Mouse (Mus musculus) CD8-positive naive resting alpha-beta T cell, adult 2 months (primary cell): ENCODE results near the gene Insrr.

Experiments used
- DNase-seq, 2 experiments: peaks; one replicate each; pipeline ENCODE4 v3.0.0; 2022; ENCODE audit warnings: low read depth in 2 of 2, low spot score in 2 of 2

The Insrr gene

DNA sequence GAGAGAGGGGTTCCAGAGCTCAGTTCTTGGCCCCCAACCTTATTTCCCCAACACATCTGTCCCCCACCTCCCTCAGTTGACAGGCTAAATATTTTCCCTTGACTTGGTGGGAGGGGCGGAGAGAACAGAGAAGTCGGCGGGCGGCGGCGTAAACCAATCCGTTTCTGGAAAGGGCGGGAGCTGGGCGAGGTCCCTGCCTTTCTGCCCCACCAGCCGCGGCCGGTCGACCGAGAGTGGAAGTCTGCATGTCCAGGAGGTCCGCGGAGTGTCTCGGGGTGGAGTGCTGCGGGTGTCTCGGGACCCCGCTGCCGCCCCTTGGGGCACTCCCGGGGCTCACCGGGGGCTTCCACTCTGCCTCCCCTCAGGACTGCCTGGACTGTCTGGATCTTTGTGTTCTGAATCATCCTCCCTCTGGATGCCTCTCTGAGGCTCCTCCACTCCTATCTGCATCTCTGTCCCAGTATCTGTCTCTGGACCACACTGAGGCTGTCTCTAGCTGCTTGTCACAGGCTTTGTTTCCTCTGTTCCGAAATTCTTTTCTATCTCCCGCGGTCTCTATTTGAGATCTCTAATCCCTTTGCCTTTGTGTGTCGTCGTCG lies at the start of gene Insrr:
Gene Insrr, plus strand, starts transcription at position 216 of the 599 bp plus-strand sequence.
- no peak for DNase-seq

DNA sequence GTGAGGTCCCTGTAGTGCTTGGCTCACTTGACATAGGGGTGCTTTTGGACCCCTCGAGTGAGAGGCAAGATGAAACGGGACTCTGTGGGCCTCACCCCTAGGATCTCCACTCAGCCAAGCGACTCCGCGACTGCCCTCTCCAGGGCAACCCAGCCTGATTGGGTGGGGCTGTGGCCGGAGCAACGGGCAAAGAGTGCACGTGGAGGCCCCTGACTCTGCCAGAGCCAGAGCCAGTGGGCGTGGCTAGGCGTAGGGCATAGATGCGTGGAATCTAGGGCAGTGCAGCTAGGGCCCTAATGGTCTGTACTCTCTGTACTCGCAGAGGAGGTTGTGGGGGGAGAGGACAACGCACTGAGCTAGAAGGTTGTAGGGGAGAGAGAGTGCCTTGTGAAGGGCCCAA lies 48.3 kb upstream of the Insrr start, which contains the start of gene Lrrc71:
Gene Lrrc71, minus strand, starts transcription at position 195 of the 400 bp plus-strand sequence.
- DNase-seq: no peak

DNA sequence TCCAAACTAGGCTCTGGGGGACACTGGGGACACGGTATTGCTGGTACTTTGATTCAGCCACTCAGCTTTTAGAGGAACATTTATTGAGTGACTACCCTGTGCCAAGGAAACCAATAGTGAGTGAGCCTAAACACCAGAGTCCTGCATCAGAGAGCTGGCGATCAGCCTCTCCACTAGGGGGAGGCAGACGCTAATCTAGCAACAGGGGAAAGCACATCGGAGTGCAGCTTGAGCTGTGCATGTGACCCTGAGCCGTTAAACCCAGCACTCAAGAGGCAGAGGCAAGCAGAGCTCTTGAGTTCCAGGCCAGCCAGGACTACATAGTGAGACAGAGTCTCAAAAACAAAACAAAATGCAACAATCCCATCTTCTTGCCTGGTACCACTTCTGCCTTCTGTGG lies 47.7 kb upstream of the Insrr start:
- DNase-seq: peak in 1 of 2 experiments; percentile 31

DNA sequence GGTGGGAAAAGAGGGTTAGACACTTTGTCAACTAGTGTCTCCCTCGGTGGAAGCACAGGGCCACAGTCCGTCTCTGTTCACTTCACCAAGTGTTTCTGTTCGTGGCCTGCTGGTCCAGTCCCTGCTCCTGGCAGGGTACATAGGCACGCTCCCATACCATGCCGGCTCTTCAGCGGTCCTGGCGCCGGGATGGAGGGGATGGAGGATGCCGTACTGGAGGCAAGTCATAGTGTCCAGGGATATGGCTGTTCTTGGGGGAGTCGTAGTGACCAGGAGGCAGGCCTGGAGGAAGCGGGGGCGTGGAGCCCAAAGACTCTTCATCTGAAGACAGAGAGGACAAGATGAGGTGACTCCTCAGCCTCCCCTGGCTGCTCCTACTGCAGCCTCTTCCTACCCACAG lies 46.8 kb upstream of the Insrr start:
- DNase-seq: no peak

DNA sequence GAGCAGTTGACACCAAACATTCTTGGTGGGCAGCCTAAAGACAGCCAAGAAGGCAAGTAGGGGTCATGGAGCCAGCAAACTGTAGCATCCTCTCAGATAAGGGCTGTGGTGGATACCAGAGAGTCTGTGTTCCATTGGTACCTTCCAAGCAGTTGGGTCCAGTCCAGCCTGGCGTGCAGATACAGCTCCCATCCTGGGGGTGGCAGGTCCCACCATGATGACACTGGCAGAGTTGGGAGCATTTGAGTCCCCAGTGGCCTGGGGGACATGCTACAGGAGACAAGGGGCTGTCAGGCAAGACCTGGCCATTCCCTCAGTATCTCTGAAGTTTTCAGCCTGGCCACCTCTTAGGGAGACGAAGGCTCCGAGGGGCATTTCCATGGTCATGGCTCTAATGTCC lies 44.2 kb upstream of the Insrr start:
- no peak for DNase-seq

DNA sequence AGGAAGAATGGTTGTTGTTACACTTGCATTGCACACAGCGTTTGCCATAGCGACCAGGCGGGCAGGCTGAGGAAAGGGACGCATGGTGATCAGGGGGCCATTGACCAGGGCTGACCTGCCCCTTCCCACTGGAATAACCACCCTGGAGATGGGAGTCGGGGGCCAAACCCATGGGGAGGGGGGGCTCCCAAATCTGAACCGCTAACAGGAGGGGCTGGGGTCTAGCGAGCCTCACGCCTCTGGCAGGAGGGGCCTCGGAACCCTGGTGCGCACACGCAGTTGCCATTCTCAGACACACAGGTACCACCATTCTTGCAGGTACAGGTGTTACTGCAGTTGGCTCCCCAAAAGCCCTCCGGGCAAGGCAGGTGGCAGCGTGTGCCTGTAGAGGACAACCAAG lies 42.9 kb upstream of the Insrr start:
- no peak for DNase-seq

DNA sequence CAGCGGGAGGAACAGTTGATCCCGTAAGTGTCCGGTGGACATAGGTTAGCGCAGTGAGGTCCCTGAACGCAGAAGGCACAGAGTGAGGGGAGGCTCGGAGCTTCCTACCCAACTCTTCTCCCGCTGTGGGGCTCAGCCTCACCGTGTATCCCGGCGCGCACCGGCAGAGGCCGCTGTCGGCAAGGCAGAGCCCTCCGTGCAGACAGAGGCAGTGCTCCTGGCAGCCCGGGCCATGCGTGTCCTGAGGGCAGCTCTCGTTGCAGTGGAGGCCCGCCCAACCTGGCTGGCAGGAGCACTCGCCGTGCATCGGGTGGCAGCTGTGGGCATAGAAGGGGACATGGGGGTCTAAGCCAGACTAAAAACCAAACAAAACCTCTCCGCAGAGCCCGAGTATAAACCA lies 40.8 kb upstream of the Insrr start:
- DNase-seq: peak; percentile 81 to 84

DNA sequence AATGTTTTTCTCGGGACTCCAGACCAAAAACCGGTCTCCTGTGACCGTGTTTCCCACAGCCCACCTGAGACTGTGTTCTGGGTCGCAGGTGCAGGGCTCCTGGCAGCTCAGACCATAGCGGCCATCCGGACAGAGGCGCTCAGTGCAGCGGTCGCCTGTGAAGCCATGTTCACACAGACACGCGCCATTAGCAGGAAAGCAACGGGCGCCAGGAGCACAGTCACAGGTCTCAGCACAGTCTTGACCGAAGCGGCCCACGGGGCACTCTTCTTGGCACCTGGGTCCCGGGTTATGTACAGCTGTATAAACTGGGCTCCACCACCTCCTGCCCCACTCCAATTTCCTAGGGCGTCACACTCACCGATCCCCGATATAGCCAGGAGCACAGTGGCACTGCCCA lies 40.3 kb upstream of the Insrr start:
- no peak for DNase-seq

DNA sequence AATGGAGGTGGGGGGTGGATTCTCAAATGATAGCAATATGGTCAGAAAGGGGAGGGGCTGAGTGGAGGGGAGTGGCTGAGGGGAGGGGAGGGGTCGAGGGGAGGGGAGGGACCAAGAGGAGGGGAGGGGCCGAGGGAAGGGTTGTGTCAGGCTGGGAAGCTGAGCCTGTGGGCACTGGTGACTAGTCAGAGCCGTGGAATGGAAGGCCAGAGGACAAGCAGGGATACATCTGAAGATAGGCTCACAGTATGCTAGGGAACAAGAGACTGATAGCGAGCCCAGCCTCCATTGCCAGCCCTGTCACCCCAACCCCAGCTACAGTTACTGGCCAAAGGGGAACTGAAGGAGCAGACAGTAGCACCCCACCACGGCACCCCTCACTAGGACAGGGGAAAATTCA lies 38.1 kb upstream of the Insrr start:
- DNase-seq: no peak

DNA sequence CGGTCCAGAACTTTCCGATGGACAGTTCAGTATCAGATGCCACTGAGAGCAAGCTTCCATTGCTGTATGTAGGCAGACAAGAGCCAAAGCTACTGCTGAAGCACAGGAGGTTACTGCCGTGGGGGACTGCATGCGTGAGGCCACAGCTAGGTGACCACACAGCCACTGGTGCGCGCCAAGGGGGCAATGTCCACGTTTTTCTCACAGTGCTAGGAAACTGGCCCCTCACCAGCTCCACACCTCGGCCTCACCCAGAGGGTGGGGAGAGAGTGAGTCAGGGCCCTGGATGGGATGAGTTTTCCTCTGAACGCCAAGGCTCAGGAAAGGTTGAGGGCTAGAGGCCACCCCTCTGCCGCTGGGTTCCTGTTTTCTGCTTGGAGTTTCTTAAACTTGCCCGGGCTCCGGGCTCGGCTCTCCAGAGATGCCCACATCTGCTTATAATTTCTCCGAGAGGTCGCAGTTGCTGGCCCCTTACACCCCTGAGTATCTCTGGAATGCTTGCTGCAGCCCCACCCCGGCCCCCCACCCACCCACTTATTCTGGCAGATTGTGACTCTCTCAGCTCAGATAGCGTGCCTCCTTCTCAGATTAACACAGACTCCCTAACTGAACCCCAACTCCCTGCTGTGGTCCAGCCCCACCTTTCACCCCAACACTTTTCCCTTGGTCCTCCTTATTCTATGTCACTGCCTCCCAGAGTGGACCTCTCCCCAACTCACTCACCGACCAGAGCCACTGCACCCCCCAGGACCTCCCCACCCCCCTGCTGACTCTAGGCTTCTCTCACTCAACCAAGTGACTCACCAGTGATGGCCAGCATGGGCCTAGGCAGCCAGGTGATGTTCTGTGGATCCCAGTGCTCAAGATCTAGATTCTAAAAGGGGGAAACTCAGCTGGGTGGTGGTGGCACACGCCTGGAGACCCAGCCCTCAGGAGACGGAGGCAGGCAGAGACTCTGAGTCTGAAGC lies 35.1 kb upstream of the Insrr start:
- no peak for DNase-seq

DNA sequence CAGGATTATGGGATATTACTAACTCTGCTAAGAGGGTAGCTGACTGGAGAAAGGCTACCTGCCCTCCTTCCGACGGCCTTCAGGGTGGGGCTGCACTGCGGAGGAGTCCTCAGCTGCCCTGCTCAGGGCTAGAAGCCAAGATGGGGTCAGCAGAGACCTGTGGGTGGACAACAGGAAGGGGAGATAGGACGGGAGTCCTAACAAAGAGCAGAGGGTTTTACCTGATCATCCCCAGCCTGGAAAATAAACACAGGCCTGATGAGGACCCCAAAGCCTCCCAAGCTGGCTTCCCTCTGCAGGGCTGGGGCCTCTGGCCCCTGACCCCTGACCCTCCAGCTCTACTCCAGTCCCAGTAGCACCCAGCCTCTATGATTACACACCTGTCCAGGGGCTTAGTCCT lies 33.5 kb upstream of the Insrr start:
- DNase-seq: no peak

DNA sequence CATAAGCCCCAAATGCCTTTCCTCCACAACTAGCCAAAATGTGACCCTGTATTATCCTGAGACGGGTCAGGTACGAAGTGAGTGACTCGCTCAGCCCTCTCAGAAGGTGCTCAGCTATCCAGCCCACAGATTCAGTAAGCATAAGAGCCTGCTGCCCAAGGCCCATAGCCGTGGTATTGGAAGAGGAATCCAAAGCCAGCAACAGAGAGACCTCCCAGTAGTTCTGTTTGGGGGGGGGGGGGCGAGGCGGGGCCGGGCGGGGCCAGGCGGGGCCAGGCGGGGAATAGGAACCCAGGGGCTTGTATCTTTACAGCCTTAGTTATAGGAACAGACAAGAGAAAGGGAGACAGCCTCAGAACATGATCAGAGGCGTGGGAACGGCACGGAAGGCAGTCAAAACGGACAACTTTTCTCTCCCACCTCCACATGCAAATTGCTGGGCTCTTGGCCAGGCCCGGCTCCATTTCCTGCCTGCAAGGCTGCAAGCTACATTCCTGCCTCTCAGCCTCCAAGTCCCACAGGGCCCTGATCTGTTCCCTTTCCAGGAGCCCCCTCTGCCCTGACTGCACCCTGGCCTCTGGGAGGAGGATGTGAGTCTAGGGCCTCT lies 33.0 kb upstream of the Insrr start:
- DNase-seq: no peak

DNA sequence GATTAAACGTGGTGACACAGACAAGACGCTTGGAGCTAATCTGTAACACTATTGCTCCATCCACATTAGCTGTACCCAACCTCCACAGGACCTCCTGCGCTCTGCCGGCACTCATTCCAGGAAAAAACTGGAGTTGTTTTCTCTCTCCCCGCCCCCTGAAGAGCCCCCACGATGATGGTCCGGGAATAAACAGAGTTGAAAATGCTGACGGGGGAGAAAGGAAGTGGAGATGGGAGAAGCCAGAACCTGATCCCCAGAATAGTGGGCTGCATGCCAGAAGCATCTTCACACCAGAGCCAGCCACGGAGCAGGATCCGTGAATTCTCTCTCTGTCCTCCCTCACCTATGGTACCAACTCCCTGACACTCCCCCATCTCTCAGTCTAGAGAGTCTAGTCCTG lies 32.2 kb upstream of the Insrr start:
- no peak for DNase-seq

DNA sequence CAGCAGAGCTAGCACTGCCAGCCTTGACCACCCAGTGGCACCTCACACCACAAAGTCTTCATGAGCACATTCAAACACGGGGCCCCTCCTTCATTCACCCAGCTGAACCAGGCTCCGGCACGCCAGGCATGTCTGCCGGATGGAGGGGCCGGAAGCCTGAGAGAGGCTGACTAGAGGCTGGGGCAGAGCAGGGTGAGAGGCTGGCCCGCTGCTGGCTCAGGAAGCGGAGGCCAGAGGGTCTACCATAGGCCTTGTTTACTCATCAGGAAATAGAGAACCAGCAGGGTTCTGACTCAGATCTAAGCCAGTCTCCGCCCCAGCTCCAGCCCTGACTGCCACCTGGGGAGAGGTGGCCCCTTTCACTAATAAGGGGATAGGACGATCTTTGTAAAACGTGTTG lies 31.7 kb upstream of the Insrr start:
- peak; percentile 65 to 66 for DNase-seq

DNA sequence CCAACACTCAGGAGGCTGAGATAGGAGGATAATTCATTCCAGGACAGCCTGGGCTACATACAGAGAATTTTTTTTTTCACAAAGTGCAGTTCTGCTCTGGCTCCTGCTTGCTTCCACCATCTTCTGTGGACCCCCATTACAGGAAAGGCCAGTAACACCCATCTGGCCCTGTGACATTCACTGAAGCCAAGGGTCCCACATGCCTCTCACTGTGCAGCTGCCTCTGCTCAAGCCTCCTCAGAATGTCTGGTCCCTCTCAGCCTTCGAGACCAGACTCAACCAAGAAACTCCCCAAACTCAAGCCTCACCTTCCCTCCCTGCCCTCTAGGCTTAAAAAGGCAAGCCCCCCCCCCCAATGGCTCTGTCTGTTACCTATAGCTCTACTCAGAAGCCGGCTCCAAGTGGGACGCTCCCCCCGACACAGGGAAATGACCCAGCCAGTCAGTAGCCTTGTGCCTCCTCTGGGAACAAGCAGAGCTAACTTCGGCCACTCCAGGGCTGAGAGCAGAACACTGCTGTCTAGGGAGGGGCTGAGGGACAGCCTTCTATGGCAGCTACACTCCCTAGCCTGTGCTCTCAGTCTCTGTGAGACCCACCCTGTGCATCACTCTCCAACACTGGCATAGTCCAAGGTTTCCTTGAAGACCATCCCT lies 31.0 kb upstream of the Insrr start:
- no peak for DNase-seq

DNA sequence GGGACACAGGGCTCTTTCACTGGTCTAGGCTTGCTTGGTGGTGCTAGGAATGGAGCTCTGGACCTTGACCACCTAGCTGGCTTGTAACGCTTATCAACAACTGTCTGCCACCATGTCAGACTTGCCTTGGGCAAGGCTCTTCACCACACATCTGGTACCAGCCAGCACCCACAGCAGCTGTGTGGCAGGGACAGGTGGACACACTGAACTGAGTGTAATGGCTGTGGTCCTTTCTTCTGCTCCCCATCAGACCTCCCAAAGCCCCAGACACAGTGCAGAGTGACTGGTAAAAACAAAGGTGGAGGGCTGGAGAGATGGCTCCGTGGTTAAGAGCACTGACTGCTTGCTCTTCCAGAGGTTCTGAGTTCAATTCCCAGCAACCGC lies 30.5 kb upstream of the Insrr start:
- DNase-seq: no peak

DNA sequence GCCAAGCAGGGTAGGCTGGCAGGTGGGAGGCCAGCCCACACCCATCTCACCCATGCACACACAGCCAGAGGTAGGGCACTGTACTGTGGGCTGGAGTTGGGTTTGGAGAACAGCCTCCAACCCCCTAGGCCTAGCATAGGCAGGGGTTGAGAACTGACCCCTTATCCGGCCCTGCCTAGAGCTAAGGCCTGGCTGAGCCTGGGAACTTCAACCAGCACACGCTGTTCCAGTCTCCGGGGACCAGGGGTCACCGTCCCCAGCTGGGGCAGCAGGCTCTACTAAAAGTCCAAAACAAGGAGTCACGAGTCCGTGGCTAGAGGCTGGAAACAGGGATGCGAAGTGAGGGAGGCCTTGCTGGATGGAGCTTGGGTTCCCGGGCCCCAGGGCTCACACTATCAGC lies 29.0 kb upstream of the Insrr start:
- DNase-seq: no peak

DNA sequence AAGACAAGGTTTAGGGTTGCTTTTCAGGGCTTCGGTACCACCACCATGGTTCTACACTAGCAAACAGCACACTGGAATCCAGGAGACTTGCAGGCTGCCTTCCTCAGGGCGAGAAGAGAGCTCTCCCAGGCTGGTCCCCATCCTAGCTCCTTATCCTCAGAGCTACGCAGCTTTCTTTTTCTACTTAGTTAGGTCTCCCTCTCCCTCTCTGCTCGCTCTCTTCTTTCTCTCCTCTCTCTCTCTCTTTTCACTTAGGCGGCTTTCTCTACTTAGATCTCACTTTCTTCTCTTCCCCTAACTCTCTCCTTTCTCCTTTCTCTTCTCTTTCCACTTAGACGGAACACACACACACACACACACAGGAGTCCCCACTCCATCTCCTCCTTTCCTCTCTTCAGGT lies 28.3 kb upstream of the Insrr start:
- DNase-seq: no peak

DNA sequence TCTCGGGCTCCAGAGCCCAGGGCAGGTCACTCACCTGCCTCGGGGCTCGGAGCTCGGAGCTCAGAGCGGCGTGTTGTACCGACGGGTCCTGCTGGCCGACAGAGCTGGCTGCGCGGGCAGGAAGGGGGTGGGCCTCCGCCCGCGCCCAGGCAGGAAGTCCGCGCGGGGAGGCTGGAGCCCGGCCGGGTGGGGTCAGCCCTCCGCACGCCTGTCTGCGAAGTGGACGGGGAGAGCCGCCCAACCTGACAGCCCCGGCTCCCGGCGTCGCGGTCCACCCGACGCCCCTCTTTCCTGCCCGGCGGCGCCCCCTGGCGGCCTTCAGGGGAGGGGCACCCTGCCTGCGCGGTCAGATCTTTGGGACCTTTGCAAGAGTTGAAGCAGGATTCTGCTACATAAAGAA lies 27.9 kb upstream of the Insrr start:
- DNase-seq: peak; percentile 77 to 84

DNA sequence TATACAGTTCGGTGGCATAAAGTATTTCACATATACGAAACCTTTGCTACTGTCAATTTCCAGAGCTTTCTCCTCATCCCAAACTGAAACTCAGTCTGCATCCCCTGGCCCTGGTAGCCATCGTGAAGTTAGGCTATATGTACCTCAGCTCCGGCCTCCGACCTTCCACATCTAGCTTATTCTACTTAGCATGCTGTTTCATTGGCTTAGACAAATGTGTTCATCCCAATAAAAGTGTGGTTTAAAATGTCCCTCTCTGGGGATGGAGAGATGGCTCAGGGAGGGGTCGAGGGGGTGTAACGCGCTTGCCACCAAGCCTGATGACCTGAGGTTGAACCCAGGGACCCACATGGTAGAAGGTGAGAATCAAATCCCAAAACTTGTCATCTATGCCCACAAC lies 27.2 kb upstream of the Insrr start:
- DNase-seq: no peak

DNA sequence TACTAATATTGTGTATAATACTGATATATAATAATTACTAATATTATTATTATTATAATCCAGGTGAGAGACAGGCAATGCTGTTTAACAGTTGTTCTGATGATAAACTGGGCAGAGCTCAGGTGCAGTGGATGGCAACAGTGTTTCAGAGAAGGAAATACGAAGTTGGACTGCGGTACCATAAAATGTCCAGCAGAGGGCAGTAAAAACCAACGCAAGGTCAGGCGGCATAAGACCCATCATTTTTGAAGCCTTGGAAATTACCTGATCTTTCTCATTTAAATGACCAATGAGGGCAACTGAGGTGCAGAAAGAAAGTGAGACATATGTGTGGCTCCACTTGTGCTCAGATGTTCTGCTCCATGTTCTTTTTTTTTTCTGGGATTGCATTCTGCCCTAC lies 26.5 kb upstream of the Insrr start:
- peak; percentile 50 to 70 for DNase-seq

DNA sequence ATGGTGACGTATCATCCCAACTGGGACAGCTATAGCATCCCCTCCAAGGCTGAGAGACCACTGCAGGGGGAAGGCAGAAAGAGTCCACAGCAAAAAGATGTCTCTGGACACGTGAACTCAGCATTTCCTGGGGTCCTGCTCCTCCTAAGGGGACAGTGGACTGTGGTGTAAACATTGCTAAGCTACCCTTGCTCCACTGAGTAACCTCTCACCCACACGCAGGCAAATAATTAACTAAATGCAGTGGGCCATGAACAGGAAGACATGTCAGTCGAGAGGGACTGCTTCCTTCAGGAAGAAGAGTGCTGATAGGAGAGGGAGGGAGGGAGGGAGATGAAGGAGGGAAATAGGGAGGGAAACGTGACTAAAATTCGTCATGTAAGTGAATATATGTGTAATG lies 25.7 kb upstream of the Insrr start:
- no peak for DNase-seq
